Mouse (Mus musculus) layer of hippocampus, postnatal 10 days (tissue): ENCODE data around the gene Gm49353. TPM values are rescaled to one million over a fixed set of nuclear protein-coding genes. Genes with fewer than 3 reads are reported as not detected.

Experiments used
- DNase-seq, 2 experiments: peaks; one replicate each; pipeline ENCODE4 v3.0.0; 2021; ENCODE audit warnings: low spot score in 2 of 2
- long read RNA-seq: library from polyadenylated mRNA; stranded (forward); transcript quantifications from one replicate; pipeline ENCODE4 v2.0.0, GENCODE M21; 2023
- total RNA-seq, 2 experiments: library from RNA; stranded (reverse); gene quantifications; 2 replicates each; pipeline ENCODE4 v1.2.3; 2021

The Gm49353 gene
- total RNA-seq, result 10 to 100 TPM; 20.5 to 36.9 TPM
- long read RNA-seq, partial matches to known transcripts, result 0 of 2 reads
- long read RNA-seq, other reads (novel, unspliced or antisense), result 2 of 2 reads

GRCm38 (mm10) chr10:29198642-29199041 lies at the start of gene Gm49353:
Gene Gm49353, plus strand, starts transcription at chr10:29198954.
- DNase-seq, result no peak

GRCm38 (mm10) chr10:29155304-29155703 lies 43.5 kb upstream of the Gm49353 start:
- DNase-seq, result no peak

GRCm38 (mm10) chr10:29161664-29162063 lies 37.1 kb upstream of the Gm49353 start:
- no peak for DNase-seq

GRCm38 (mm10) chr10:29173778-29174177 lies 25.0 kb upstream of the Gm49353 start:
- DNase-seq, result no peak

- no peak for DNase-seq
These were observed 23.1 kb upstream of the Gm49353 start for GRCm38 (mm10) chr10:29175656-29176055.

GRCm38 (mm10) chr10:29176881-29177280 lies 21.9 kb upstream of the Gm49353 start:
- DNase-seq, result no peak

GRCm38 (mm10) chr10:29178003-29178402 lies 20.8 kb upstream of the Gm49353 start:
- no peak for DNase-seq

GRCm38 (mm10) chr10:29180210-29180609 lies 18.5 kb upstream of the Gm49353 start:
- no peak for DNase-seq

GRCm38 (mm10) chr10:29181046-29181445 lies 17.7 kb upstream of the Gm49353 start:
- DNase-seq, result no peak

GRCm38 (mm10) chr10:29193769-29194168 lies 5.0 kb upstream of the Gm49353 start:
- DNase-seq, result no peak

- no peak for DNase-seq
These were observed 1.9 kb upstream of the Gm49353 start for GRCm38 (mm10) chr10:29196811-29197210.

GRCm38 (mm10) chr10:29199835-29200234 lies 1.1 kb downstream of the Gm49353 start:
- no peak for DNase-seq

- no peak for DNase-seq
These were observed 1.9 kb downstream of the Gm49353 start for GRCm38 (mm10) chr10:29200609-29201008.

- no peak for DNase-seq
These were observed 8.0 kb downstream of the Gm49353 start for GRCm38 (mm10) chr10:29206730-29207129.

- no peak for DNase-seq
These were observed 10.0 kb downstream of the Gm49353 start for GRCm38 (mm10) chr10:29208735-29209134.

GRCm38 (mm10) chr10:29211453-29211852 lies 12.7 kb downstream of the Gm49353 start, which contains the start of gene 9330159F19Rik:
Gene 9330159F19Rik, plus strand, starts transcription at chr10:29211606.
- peak; percentile 34 for DNase-seq

GRCm38 (mm10) chr10:29213534-29214100 lies 14.9 kb downstream of the Gm49353 start:
- no peak for DNase-seq

- no peak for DNase-seq
These were observed 18.2 kb downstream of the Gm49353 start for GRCm38 (mm10) chr10:29216957-29217356.

GRCm38 (mm10) chr10:29217451-29217850 lies 18.7 kb downstream of the Gm49353 start:
- no peak for DNase-seq

- no peak for DNase-seq
These were observed 26.6 kb downstream of the Gm49353 start for GRCm38 (mm10) chr10:29225329-29225728.

- no peak for DNase-seq
These were observed 32.5 kb downstream of the Gm49353 start for GRCm38 (mm10) chr10:29231208-29231607.
